Mouse (Mus musculus) stomach, postnatal 0 days (tissue): ENCODE data around the gene Zxdc. TPM values are rescaled to one million over a fixed set of nuclear protein-coding genes. Genes with fewer than 3 reads are reported as not detected.

Source experiments
- ATAC-seq: fragments of 200-750 bp; cut with Nextera tagmentation; 2 replicates; pipeline ENCODE4 v1.8.0; 2017; ENCODE audit not compliant: low FRiP score, low TSS enrichment
- DNase-seq: peaks from one replicate; pipeline ENCODE4 v3.0.0-alpha.2; 2016; ENCODE audit warnings: low spot score
- H3K27ac ChIP-seq: fragments of 300-500 bp; sonication (generic); replicated peaks from 2 replicates; pipeline ENCODE4 v1.5.1; 2014; ENCODE audit warnings: mild to moderate bottlenecking, control low read depth
- H3K27me3 ChIP-seq: fragments of 300-500 bp; sonication (generic); 2 replicates; pipeline ENCODE4 v1.6.1; 2014; ENCODE audit warnings: low read length; ENCODE audit not compliant: control insufficient read depth, insufficient read depth
- H3K36me3 ChIP-seq: fragments of 300-500 bp; sonication (generic); 2 replicates; pipeline ENCODE4 v1.6.1; 2014; ENCODE audit warnings: low read length, mixed read lengths; ENCODE audit not compliant: control insufficient read depth, insufficient read depth
- H3K4me1 ChIP-seq: fragments of 300-500 bp; sonication (generic); replicated peaks from 2 replicates; pipeline ENCODE4 v1.6.1; 2014; ENCODE audit warnings: antibody characterized with exemption; ENCODE audit not compliant: control insufficient read depth, insufficient read depth
- H3K4me2 ChIP-seq: fragments of 300-500 bp; sonication (generic); replicated peaks from 2 replicates; pipeline ENCODE4 v1.6.1; 2014; ENCODE audit warnings: low read depth, mild to moderate bottlenecking, control low read depth, moderate library complexity
- H3K4me3 ChIP-seq: fragments of 300-500 bp; sonication (generic); 2 replicates; pipeline ENCODE4 v1.5.1; 2014; ENCODE audit warnings: low read depth, low read length, control low read depth
- H3K9ac ChIP-seq: fragments of 300-500 bp; sonication (generic); 2 replicates; pipeline ENCODE4 v1.6.1; 2014; ENCODE audit warnings: mild to moderate bottlenecking, low read length, control low read depth, mixed read lengths
- H3K9me3 ChIP-seq: fragments of 300-500 bp; sonication (generic); 2 replicates; pipeline ENCODE4 v1.6.1; 2016; ENCODE audit warnings: low read length; ENCODE audit not compliant: control insufficient read depth
- CTCF ChIP-seq: IDR thresholded peaks from 2 replicates; pipeline ENCODE4 v1.5.1; 2016; ENCODE audit warnings: antibody characterized with exemption, low read depth, mild to moderate bottlenecking, moderate library complexity
- EP300 ChIP-seq: optimal IDR thresholded peaks from 2 replicates; pipeline ENCODE3; 2016; ENCODE audit warnings: antibody characterized with exemption
- WGBS: fragments of 180-500 bp; shearing (Covaris S2); extraction: QIAGEN DNeasy Blood & Tissue Kit; methylation state at CpG from one replicate; pipeline ENCODE4 v1.1.7; 2014; 5-methylcytosine and 5-hydroxymethylcytosine counted together
- polyA plus RNA-seq: library from polyadenylated mRNA; unstranded; fragments of >200 nt; fragmentation: Nextera tagmentation; extraction: Ambion mirVana; gene quantifications from 2 replicates; pipeline ENCODE4 v1.2.1, GENCODE M21; 2015

Zxdc gene
- polyA plus RNA-seq, 1 experiment from 2014 or later = 4.7 TPM

DNA sequence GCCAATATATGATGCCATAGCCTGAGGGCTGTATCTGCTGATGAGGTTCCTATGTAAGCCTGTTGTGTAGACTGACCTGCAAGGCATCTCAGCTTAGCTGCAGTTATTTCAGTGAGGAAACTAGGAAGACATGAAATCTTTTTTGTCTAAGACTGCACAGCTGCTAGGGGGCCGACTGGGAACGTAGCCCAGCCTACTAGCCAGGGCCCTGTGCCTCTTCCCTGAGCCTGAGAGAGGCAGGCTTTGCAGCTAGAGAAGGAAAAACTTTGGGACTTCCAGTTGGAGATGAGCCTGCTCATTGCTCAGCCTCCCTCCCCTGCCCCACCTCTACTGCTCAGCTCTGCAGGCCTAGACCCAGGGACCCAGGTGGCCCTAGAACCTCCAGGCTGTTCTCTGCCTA is 62.2 kb downstream of the Zxdc start:
- DNase-seq (no peak), ATAC-seq (no peak)
- 52% methylated on average over 2 of the region's 2 CpGs for WGBS

GRCm38 (mm10) chr6:90434687-90435086 is 65.4 kb downstream of the Zxdc start:
- H3K4me1 ChIP-seq = no peaks in the 10 kb centered on the region
- TF ChIP-seq EP300 (no peak), CTCF (no peak)
- ATAC-seq (peak; percentile 78), DNase-seq (peak; percentile 19)
- H3K36me3 ChIP-seq = no peaks in the 10 kb centered on the region
- H3K27ac ChIP-seq = no peak overlapping the region
- H3K4me3 ChIP-seq = no peak overlapping the region
- no peak overlapping the region for H3K4me2 ChIP-seq
- no peaks in the 10 kb centered on the region for H3K9me3 ChIP-seq
- WGBS = 63% methylated on average over 3 of the region's 3 CpGs
- H3K27me3 ChIP-seq = no peaks in the 10 kb centered on the region
- H3K9ac ChIP-seq = no peak overlapping the region

More for the DNA sequence above, 62.2 kb downstream of the Zxdc start:
- Histone ChIP-seq H3K27me3 (no peaks in the 10 kb centered on the region), H3K4me2 (no peak overlapping the region), H3K36me3 (no peaks in the 10 kb centered on the region), H3K4me1 (no peaks in the 10 kb centered on the region; the same call in 1 of the 2 replicates), H3K9ac (no peak overlapping the region), H3K4me3 (no peak overlapping the region), H3K9me3 (no peaks in the 10 kb centered on the region), H3K27ac (no peak overlapping the region)
- TF ChIP-seq EP300 (no peak), CTCF (no peak)

- Histone ChIP-seq H3K27ac (no peak overlapping the region), H3K4me1 (no peaks in the 10 kb centered on the region), H3K9me3 (no peaks in the 10 kb centered on the region), H3K4me3 (no peak overlapping the region), H3K4me2 (no peak overlapping the region), H3K9ac (no peak overlapping the region), H3K36me3 (no peaks in the 10 kb centered on the region), H3K27me3 (no peaks in the 10 kb centered on the region)
- peak; percentile 83 for TF ChIP-seq CTCF
- no peak for TF ChIP-seq EP300
- ATAC-seq (peak; percentile 94), DNase-seq (peak; percentile 89)
- WGBS = 14% methylated on average over 11 of the region's 11 CpGs
Observed at GRCm38 (mm10) chr6:90435195-90435618, 65.9 kb downstream of the Zxdc start.

- no peak for ATAC-seq
- H3K27ac ChIP-seq = no peak overlapping the region
- no peaks in the 10 kb centered on the region for H3K36me3 ChIP-seq
- WGBS = 72% methylated on average over 10 of the region's 10 CpGs
- no peaks in the 10 kb centered on the region for H3K27me3 ChIP-seq
- TF ChIP-seq EP300 = no peak
- TF ChIP-seq CTCF = no peak
- no peaks in the 10 kb centered on the region for H3K4me1 ChIP-seq
- H3K9me3 ChIP-seq = no peaks in the 10 kb centered on the region
- no peak for DNase-seq
- no peak overlapping the region for H3K4me3 ChIP-seq
- H3K9ac ChIP-seq = no peak overlapping the region
- H3K4me2 ChIP-seq = no peak overlapping the region
Observed at GRCm38 (mm10) chr6:90436192-90436907, 67.1 kb downstream of the Zxdc start.

DNA sequence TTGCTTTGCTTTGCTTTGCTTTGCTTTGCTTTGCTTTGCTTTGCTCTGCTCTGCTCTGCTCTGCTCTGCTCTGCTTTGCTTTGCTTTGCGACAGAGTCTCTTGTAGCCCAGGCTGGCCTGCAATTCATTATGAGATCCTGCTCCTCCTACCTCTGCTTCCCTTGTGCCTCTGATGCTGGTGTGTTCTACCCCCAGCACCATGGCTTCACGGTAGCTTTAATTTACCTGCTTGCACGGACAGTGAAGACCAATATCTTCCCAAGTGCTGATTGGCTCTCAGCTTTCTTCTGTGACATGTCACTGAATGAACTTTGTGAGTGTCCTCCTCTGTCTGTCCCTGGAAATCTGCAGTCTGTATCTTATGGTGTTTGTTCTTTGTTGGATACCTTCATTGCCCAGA is 67.7 kb downstream of the Zxdc start:
- no peak overlapping the region for H3K27ac ChIP-seq
- no peaks in the 10 kb centered on the region for H3K4me1 ChIP-seq
- H3K4me2 ChIP-seq = no peak overlapping the region
- no peaks in the 10 kb centered on the region for H3K36me3 ChIP-seq
- H3K9ac ChIP-seq = no peak overlapping the region
- no peak overlapping the region for H3K4me3 ChIP-seq
- H3K9me3 ChIP-seq = no peaks in the 10 kb centered on the region
- ATAC-seq (no peak), DNase-seq (no peak)
- 90% methylated on average over 3 of the region's 3 CpGs for WGBS
- no peaks in the 10 kb centered on the region for H3K27me3 ChIP-seq
- TF ChIP-seq EP300 = no peak
- TF ChIP-seq CTCF = no peak

- no peak overlapping the region for H3K27ac ChIP-seq
- WGBS = 54% methylated on average over 4 of the region's 4 CpGs
- no peak overlapping the region for H3K4me3 ChIP-seq
- DNase-seq (no peak), ATAC-seq (no peak)
- H3K36me3 ChIP-seq = no peaks in the 10 kb centered on the region
- H3K4me2 ChIP-seq = no peak overlapping the region
- no peaks in the 10 kb centered on the region for H3K9me3 ChIP-seq
- H3K9ac ChIP-seq = no peak overlapping the region
- H3K27me3 ChIP-seq = no peaks in the 10 kb centered on the region
- TF ChIP-seq CTCF (no peak), EP300 (no peak)
- H3K4me1 ChIP-seq = no peaks in the 10 kb centered on the region
Observed at GRCm38 (mm10) chr6:90446883-90447282, 77.6 kb downstream of the Zxdc start.
